Mouse (Mus musculus) left cerebral cortex, postnatal 4 days (tissue): ENCODE measurements around the gene Eef1akmt1. TPM values are rescaled to one million over a fixed set of nuclear protein-coding genes. Genes with fewer than 3 reads are reported as not detected.

ENCODE experiments used
- DNase-seq: peaks from one replicate; pipeline ENCODE4 v3.0.0-alpha.2; 2022
- intact Hi-C: fragments of 180-260 bp; cut with DNase I; formaldehyde crosslinking; loops from one replicate; pipeline ENCODE4 v1.15.1; 2025
- total RNA-seq, 2 experiments: library from RNA; stranded (reverse); gene quantifications; 2 replicates each; pipeline ENCODE4 v1.2.3; 2021

The Eef1akmt1 gene
- total RNA-seq, result 10 to 100 TPM; 29.4 to 29.6 TPM

DNA sequence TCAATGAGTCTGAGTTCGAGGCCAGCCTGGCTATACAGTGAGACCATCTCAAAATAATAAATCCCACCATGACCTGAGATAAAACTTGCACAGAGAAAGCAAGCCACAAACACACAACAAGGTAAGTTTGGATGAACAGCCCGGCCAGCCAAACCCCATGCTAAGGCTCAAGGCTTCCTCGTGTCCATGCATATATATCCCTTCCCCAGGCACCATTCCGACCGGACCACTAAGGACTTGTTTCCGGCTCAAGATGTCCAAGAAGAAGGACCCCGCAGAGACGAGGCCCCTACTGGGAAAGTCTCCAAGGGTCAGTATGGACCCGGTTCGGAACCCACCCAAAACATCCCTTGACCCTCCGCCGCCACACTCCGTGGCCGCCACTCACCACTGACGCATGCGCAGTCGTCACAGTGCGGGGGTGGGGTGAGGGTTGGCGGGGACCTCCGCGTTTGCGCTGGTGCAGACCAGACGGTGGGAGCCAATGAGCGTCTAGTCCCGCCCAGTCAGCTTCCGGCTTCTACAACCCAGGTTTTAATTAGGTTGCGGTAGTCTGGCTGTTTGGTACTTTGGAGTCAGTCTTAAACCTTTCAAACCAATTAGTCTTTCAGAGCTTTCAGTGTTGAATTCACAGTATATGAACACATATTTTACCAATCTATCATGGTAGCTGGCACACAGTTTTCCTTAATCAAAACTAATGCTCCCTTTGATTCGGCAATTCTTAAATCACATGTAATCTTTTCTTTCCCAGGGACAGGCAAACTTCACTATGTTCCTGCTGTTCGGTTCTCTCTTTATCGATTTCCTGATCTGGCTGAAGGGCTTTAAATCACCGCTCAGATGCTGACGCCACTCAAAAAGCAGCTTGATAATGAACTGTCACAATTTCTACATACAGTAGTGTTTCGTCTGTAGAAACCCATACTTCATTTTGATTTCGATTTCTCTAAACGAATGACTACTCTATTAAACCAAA, at the start of gene Eef1akmt1:
Gene Eef1akmt1, minus strand, starts transcription at position 458 of the 979 bp plus-strand sequence.
- intact Hi-C loops, result no loop called here
- peak; percentile 98 for DNase-seq

- intact Hi-C loops, result no loop called here
- DNase-seq, result peak; percentile 30
Measured at GRCm38 (mm10) chr14:57620598-57621236, 49.3 kb upstream of the Eef1akmt1 start.

- peak; percentile 13 for DNase-seq
Measured at GRCm38 (mm10) chr14:57619487-57619886, 48.1 kb upstream of the Eef1akmt1 start.

DNA sequence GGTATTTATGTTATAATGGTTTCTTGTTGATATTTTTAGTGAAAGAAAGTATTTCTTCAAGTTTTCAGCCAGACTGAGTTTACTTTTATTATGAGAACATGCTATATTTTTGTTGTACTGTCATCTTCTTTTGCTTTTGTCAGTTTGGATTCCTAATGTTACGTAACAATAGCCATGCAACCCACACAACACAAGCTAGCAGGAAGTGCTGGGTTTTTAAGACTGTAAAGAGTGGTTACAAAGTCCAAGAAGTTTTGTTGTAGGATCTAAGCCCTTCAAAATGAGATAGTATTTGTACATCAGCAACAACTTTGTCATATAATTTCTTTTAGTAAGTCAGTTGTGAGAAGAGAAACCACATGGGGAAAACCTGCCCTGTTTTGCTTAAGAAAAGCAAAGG, 46.3 kb upstream of the Eef1akmt1 start:
- intact Hi-C loops, result no loop called here
- DNase-seq, result no peak

More at GRCm38 (mm10) chr14:57619487-57619886, 48.1 kb upstream of the Eef1akmt1 start:
- intact Hi-C loops, result no loop called here

- no peak for DNase-seq
- intact Hi-C loops, result no loop called here
Measured at GRCm38 (mm10) chr14:57616339-57616965, 45.0 kb upstream of the Eef1akmt1 start.

DNA sequence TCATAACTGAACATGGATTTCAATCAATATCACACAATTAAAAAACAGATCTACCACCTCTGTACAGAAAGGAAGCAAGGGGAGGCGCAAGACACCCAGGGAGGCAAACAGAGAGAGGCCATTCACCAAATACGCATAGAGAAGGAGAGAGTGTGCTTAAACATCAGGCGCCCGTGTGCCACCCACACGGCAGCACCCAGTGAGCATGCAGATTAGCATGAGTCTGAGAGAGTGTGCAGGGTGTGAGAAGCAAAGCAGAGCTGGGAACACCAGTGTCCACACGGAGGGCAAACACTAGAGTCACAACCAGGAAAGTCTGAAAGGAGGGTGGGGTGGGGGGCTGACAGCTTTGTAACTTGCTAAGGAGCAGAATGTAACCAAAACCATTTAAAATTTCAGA, 44.4 kb upstream of the Eef1akmt1 start:
- DNase-seq, result no peak
- intact Hi-C loops, result no loop called here

GRCm38 (mm10) chr14:57611034-57611433, 39.6 kb upstream of the Eef1akmt1 start:
- intact Hi-C loops, result no loop called here
- DNase-seq, result no peak

DNA sequence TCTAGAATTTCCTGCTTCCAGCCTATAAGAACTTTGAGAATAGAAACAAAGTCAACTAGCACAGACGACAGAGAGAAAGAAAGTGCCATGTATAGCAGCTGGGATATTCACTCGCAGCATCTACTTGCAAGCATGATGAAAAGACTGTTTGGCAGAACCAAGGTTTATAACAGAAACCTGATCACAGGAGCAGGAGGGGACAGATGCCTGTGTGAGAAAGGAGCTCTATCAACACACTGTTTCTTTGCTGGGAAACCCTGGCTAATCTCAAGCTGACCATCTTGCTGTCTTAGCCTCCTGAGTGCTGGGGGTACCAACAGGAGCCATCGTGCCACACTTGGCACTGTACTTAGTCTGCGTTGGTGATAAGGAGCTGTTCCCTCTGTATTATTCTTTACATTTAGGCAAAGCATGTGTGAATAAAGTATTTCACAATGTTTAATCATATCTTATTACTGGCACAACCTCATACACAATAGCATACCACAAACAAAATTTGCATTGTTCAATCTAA, 38.5 kb upstream of the Eef1akmt1 start:
- DNase-seq, result no peak
- intact Hi-C loops, result no loop called here

DNA sequence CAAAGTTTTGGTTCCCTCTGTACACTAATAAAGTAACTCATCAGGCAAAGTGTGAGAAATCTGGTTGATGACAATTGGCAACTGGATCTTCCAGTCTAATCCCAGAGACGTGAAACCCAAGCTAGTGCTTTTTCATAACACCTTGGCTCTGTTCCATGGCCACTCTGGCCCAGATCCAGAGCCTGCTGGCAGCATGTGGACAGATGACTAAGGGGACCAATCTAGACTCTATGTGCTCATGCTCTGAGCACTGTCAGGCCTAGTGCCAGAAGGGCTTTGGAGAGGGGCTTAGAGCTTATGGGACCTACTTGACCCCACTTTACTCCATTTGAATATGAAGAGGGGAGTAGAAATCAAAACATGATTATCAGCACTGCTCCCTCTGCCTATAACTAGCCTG, 36.1 kb upstream of the Eef1akmt1 start:
- intact Hi-C loops, result no loop called here
- peak; percentile 95 for DNase-seq

GRCm38 (mm10) chr14:57606663-57607365, 35.4 kb upstream of the Eef1akmt1 start:
- intact Hi-C loops, result no loop called here
- DNase-seq, result no peak

GRCm38 (mm10) chr14:57593279-57593678, 21.9 kb upstream of the Eef1akmt1 start:
- DNase-seq, result no peak
- intact Hi-C loops, result no loop called here

GRCm38 (mm10) chr14:57591830-57592229, 20.4 kb upstream of the Eef1akmt1 start:
- DNase-seq, result no peak
- intact Hi-C loops, result no loop called here

- DNase-seq, result no peak
- intact Hi-C loops, result no loop called here
Measured at GRCm38 (mm10) chr14:57576364-57577060, 5.1 kb upstream of the Eef1akmt1 start.

DNA sequence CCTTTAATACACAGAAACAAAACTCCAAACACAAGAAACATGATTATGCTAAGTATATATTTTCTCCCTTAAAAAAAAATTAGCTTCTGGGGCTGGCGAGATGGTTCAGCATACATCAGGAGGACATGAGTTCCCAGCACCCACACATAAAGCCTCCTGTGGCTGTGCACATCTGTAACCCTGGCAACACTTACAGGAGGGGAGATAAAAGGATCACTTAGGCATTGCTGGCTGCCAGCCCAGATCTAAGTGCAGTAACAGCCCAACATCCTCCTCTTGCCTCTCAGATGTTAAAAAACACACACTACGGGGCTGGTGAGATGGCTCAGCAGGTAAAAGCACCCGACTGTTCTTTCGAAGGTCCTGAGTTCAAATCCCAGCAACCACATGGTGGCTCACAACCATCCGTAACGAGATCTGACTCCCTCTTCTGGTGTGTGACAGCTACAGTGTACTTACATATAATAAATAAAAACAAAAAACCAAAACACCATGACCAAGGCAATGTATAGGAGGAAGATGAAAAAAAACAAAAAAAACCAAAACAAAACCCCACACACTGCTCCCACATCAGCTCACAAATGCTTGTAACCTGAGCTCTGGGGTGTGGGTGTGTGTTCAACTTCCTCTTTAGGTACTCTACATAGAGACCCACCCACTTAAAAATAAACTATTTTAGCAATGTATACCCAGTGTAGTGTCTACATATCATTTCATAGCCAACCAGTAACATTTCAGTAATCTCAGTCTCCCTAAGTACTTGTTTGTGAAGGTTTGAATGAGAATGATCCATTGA, 3.6 kb upstream of the Eef1akmt1 start:
- no peak for DNase-seq
- intact Hi-C loops, result no loop called here

- intact Hi-C loops, result no loop called here
Measured at GRCm38 (mm10) chr14:57565626-57566025, 5.8 kb downstream of the Eef1akmt1 start.

GRCm38 (mm10) chr14:57556922-57557321, 14.5 kb downstream of the Eef1akmt1 start:
- intact Hi-C loops, result no loop called here
- DNase-seq, result no peak

More at GRCm38 (mm10) chr14:57565626-57566025, 5.8 kb downstream of the Eef1akmt1 start:
- no peak for DNase-seq

DNA sequence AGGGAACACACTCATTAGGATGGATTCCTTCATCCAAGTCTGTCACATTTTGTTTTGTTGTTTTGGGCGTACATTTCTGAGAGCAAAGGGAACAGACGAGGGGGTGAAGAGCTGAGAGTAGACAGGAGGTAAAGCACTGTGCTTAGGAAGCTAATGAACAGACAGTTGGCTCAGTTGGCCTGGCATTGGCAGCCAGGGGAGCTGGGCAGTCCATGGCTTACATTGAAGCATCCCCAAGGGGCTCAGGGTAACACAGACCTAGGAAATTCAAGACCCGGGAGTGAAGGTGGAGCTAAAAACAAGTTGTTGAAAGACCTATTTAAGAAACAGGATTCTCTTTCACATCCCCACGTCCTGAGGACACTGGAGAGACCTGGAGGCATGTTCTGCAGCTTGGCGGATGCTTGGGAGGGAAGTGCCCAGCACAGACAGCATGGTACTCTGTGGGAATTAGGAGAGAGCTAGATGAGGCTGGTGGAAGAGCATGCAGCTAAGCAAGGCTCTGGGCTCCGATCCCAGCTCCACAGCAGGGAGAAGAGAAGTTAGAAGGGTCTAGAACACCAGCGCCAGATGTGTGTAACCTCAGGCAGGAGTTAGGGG, 15.8 kb downstream of the Eef1akmt1 start:
- intact Hi-C loops, result no loop called here
- DNase-seq, result no peak

- intact Hi-C loops, result no loop called here
- DNase-seq, result no peak
Measured at GRCm38 (mm10) chr14:57554434-57554833, 17.0 kb downstream of the Eef1akmt1 start.

DNA sequence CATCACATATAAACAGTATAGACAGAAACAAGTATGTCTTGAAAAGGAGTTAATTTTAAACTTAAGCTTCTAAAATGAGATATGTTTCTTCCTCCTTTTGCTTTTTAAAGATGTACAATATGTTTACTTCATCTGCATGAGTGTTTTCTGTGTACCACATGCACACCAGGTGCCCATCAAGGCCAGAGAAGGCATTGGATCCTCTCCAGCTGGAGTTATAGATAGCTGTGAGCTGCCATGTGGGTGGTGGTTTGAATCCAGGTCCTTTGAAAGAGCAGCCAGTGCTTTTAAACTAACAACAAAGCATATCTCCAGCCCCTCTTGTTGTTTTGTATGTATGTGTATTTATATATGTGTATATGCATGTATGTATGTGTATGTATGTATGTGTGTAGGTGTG, 18.5 kb downstream of the Eef1akmt1 start:
- DNase-seq, result no peak
- intact Hi-C loops, result no loop called here
